Mouse (Mus musculus) heart, embryonic 14.5 days (tissue): ENCODE results near the gene Gm10272. TPM values are rescaled to one million over a fixed set of nuclear protein-coding genes. Genes with fewer than 3 reads are reported as not detected.
"Not testable (repeated sequence)": the region's sequence is repeated elsewhere in the genome, so short reads cannot be mapped to it uniquely, and the experiment has no call there.

Experiments used
- ATAC-seq: fragments of 200-750 bp; cut with Nextera tagmentation; 2 replicates; pipeline ENCODE4 v1.8.0; 2017; ENCODE audit warnings: low read depth, moderate TSS enrichment; ENCODE audit not compliant: insufficient number of reproducible peaks, insufficient read depth, low FRiP score
- H3K27ac ChIP-seq, 2 experiments: fragments of 200-500 bp in 1 of 2; fragments of 300-500 bp in 1 of 2; sonication (generic) in 1 of 2; replicated peaks in 1 of 2; 2 replicates each; pipeline ENCODE4 v1.5.1; 2012 to 2014; ENCODE audit warnings: low read depth in 2 of 2, low read length in 2 of 2, control low read depth in 1 of 2, mild to moderate bottlenecking in 1 of 2, mixed read lengths in 1 of 2; ENCODE audit not compliant: control insufficient read depth in 1 of 2, insufficient read depth in 1 of 2
- H3K27me3 ChIP-seq: fragments of 300-500 bp; sonication (generic); 2 replicates; pipeline ENCODE4 v1.6.1; 2014; ENCODE audit warnings: mild to moderate bottlenecking, low read length, control low read depth; ENCODE audit not compliant: control insufficient read depth, insufficient read depth
- H3K36me3 ChIP-seq: fragments of 300-500 bp; sonication (generic); 2 replicates; pipeline ENCODE4 v1.6.1; 2014; ENCODE audit warnings: mild to moderate bottlenecking, control low read depth, low read length, mixed read lengths; ENCODE audit not compliant: control insufficient read depth, insufficient read depth
- H3K4me1 ChIP-seq, 2 experiments: fragments of 200-500 bp in 1 of 2; fragments of 300-500 bp in 1 of 2; sonication (generic) in 1 of 2; 2 replicates each; pipeline ENCODE4 v1.6.1; 2012 to 2014; ENCODE audit warnings: low read length in 2 of 2, control low read depth in 1 of 2, mixed read lengths in 1 of 2; ENCODE audit not compliant: control insufficient read depth in 2 of 2, insufficient read depth in 2 of 2
- H3K4me2 ChIP-seq: fragments of 300-500 bp; sonication (generic); 2 replicates; pipeline ENCODE4 v1.6.1; 2014; ENCODE audit warnings: mild to moderate bottlenecking, low read length
- H3K4me3 ChIP-seq, 2 experiments: fragments of 200-500 bp in 1 of 2; fragments of 300-500 bp in 1 of 2; sonication (generic) in 1 of 2; 2 replicates each; pipeline ENCODE4 v1.5.1; 2012 to 2014; ENCODE audit warnings: low read length in 2 of 2, mild to moderate bottlenecking in 2 of 2, control low read depth in 1 of 2, low read depth in 1 of 2, moderate library complexity in 1 of 2; ENCODE audit not compliant: control insufficient read depth in 1 of 2, insufficient read depth in 1 of 2
- H3K9ac ChIP-seq: fragments of 300-500 bp; sonication (generic); 2 replicates; pipeline ENCODE4 v1.6.1; 2014; ENCODE audit warnings: mild to moderate bottlenecking, low read length
- H3K9me3 ChIP-seq: fragments of 300-500 bp; sonication (generic); 2 replicates; pipeline ENCODE4 v1.6.1; 2016; ENCODE audit warnings: low read length, control low read depth; ENCODE audit not compliant: control insufficient read depth
- WGBS: fragments of 180-500 bp; shearing (Covaris S2); extraction: QIAGEN DNeasy Blood & Tissue Kit; methylation state at CpG from one replicate; pipeline ENCODE4 v1.1.7; 2014; 5-methylcytosine and 5-hydroxymethylcytosine counted together
- polyA plus RNA-seq: library from polyadenylated mRNA; unstranded; fragments of >200 nt; fragmentation: Nextera tagmentation; extraction: Ambion mirVana; gene quantifications from 2 replicates; pipeline ENCODE4 v1.2.1, GENCODE M21; 2014

Gene Gm10272
- polyA plus RNA-seq, 1 experiment from 2014 or later, result not detected

DNA sequence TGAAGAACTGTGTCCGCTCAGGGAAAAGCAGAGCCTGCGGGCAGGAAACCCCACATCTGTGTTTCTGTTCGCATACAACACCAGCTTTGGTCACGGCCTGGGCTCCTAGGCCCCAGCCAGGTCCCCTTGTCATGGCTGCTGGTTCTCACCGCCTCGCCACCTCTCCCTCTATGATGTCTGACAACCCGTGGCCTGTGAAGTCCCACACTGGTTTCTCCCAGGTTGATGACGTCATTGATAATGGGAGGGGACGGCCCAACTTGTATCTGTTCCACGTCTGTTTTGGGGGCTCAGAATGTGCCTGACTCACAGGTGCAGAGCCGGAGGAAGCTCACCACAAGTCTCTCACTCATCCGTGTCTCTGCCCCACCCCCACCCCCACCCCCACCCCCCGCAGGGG lies 32.7 kb upstream of the Gm10272 start:
- WGBS, result 51% methylated on average over 13 of the region's 13 CpGs
- peaks cover 33% of the 10 kb centered on the region for H3K27me3 ChIP-seq

DNA sequence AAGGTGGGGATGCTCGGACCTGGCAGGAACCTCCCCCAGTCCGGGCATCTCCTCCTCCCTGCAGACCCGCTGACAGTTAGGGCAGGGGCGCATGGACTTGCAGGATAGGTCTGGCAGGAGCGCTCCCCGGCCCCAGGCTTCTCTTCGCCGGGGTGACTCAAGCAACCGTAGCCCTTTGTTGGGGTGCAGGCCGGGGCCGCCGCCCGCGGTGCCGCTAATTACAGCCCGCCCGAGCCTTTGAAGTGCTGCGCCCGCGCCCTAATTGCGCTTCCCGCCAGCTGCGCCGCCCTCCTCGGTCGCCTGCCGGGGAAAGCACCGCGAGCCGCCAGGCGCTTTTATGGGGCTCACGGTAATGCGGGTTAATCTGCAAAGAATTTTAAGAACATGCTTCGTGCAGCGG lies 28.9 kb upstream of the Gm10272 start:
- H3K36me3 ChIP-seq, result no peaks in the 10 kb centered on the region
- H3K27ac ChIP-seq, result no peak overlapping the region
- peaks cover 49% of the 10 kb centered on the region for H3K27me3 ChIP-seq
- peak overlapping the region; percentile 34; the same call in 1 of the 2 replicates for H3K9ac ChIP-seq
- peak overlapping the region; percentile 61 for H3K4me2 ChIP-seq
- no peak for ATAC-seq
- H3K4me3 ChIP-seq, result peak overlapping the region; percentile 24 to 28; a peak in 3 of 4 replicates
- WGBS, result under 1% methylated on average over 35 of the region's 35 CpGs
- H3K4me1 ChIP-seq, result peaks cover 0 to 5% of the 10 kb centered on the region in 2 experiments; a peak in 2 of 4 replicates
- H3K9me3 ChIP-seq, result no peaks in the 10 kb centered on the region

More for the DNA sequence above, 32.7 kb upstream of the Gm10272 start:
- H3K36me3 ChIP-seq, result no peaks in the 10 kb centered on the region
- no peaks in the 10 kb centered on the region for H3K9me3 ChIP-seq
- H3K4me1 ChIP-seq, result peaks cover 0 to 5% of the 10 kb centered on the region in 2 experiments; a peak in 2 of 4 replicates
- ATAC-seq, result no peak
- no peak overlapping the region for H3K9ac ChIP-seq
- H3K4me2 ChIP-seq, result no peak overlapping the region
- no peak overlapping the region for H3K27ac ChIP-seq
- H3K4me3 ChIP-seq, result no peak overlapping the region

DNA sequence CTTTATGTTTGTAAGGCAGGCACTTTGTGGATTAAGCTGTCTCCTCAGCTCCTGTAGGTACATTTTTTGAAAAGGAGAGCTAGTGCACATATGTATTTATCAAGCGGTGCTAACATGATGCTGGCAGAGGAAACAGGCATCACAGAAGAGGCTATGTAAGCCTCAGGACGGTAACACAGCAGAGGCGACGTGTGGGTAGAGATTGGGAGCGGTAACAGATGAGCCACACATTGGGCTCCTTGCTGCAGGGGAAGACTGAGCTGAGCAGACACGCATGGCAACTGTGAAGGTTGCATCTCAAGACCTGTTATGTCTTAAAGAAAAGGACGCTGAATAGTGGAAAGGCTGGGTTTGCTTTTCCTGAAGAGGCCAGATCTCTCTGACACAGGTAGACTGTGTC lies 23.4 kb upstream of the Gm10272 start:
- Histone ChIP-seq H3K4me1 (peaks cover 4 to 8% of the 10 kb centered on the region in 2 experiments; a peak in 2 of 4 replicates), H3K9ac (no peak overlapping the region), H3K4me3 (no peak overlapping the region), H3K27ac (no peak overlapping the region), H3K4me2 (no peak overlapping the region), H3K36me3 (no peaks in the 10 kb centered on the region), H3K27me3 (peaks cover 71% of the 10 kb centered on the region), H3K9me3 (no peaks in the 10 kb centered on the region)
- WGBS, result 57% methylated on average over 7 of the region's 7 CpGs
- no peak for ATAC-seq

DNA sequence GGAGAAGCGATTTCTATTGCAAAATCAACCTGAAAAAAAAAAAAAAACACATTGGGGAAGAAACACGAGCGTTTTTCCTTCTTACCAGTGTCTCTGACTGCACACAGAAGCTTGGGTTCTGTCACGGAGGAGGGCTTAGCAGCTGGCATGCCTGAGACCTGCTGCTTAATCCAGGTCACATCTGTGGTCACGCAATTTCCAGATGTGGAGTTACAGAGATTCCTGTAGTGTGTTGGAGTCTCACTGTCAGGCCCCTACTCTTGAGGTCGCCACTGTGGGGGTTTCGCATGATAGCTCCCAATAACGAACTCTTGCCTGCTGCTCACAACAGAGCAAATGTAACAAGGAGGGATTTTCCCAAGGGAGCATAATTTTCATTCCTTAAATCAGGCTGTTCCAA lies 22.2 kb upstream of the Gm10272 start:
- no peak overlapping the region for H3K27ac ChIP-seq
- no peak overlapping the region for H3K4me3 ChIP-seq
- no peak for ATAC-seq
- no peak overlapping the region for H3K4me2 ChIP-seq
- 35% methylated on average over 8 of the region's 8 CpGs for WGBS
- no peak overlapping the region for H3K9ac ChIP-seq
- no peaks in the 10 kb centered on the region for H3K9me3 ChIP-seq
- H3K4me1 ChIP-seq, result peaks cover 4 to 8% of the 10 kb centered on the region in 2 experiments; a peak in 2 of 4 replicates
- no peaks in the 10 kb centered on the region for H3K36me3 ChIP-seq
- H3K27me3 ChIP-seq, result peaks cover 72% of the 10 kb centered on the region

DNA sequence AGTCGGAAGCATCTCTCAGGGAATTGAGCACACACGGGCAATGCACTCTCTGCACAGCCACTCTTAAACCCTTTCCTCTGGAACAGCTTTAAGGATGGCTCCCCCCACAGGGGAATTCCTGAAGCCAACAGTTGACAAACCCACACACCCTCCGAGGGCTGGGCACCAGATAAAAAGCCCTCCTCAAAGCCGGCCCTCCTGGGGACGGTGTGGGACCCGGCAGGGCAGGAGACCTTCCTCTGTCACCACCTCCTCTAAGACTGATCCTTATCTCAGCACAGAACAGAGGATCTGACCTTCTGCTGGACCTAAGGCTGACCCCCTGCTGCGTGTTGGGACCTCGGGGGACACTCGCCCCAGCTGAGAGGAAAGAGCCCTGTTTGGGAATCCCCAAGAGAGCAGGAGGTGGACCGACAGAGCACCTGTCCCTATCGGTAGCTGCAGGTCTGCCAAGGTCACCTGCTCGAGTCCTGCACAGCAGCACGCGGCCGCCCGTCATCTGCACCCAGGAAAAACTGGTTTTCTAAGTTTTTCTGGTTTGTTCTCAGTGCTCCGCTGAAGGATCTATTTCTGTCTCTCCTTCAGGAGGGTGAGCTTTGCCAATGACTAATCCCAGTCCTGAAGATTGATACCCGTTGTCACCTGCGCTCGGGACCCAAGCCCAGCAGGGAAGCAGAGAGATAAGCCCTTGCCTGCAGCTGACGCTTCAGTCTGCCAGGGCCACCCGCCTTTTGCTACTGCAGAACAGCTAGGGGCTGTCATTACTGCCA lies 20.3 kb upstream of the Gm10272 start, which contains the start of gene Tspear:
Tspear (plus strand) TSS at position 675 of the 770 bp plus-strand sequence.
- H3K4me3 ChIP-seq, result no peak within 1 kb of the TSS
- H3K4me2 ChIP-seq, result peak within 1 kb of the TSS; percentile 36
- no peak for ATAC-seq
- H3K4me1 ChIP-seq, result peaks cover 4 to 8% of the 10 kb centered on the region in 2 experiments; a peak in 2 of 4 replicates
- no peak within 1 kb of the TSS for H3K27ac ChIP-seq
- WGBS, result 1% methylated on average over 22 of the region's 22 CpGs
- H3K9ac ChIP-seq, result no peak within 1 kb of the TSS
- H3K36me3 ChIP-seq, result no peaks in the 10 kb centered on the region
- H3K27me3 ChIP-seq, result peaks cover 69% of the 10 kb centered on the region
- H3K9me3 ChIP-seq, result no peaks in the 10 kb centered on the region

DNA sequence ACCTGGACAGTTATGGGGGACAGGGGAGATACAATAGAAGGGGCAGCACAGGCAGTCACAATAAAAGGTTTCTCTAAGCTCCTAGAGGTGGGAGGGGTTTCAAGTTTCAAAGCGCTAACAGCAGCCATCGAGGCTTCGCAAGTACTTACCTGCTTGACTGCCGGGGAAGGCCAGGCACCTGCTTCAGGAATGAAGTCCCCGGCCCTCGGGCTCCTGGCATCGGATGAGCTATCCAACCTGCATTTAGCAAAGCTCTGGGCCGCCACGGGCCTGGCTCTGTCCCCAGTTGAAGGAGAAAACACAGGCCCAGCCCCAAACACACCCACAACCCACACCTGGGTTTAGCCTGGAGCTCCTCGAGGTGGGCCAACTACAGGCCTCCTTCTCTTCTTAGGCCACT lies 19.4 kb upstream of the Gm10272 start:
- Histone ChIP-seq H3K4me1 (peaks cover 4 to 8% of the 10 kb centered on the region in 2 experiments; a peak in 2 of 4 replicates), H3K27ac (no peak overlapping the region), H3K4me2 (no peak overlapping the region), H3K36me3 (no peaks in the 10 kb centered on the region), H3K9ac (no peak overlapping the region), H3K9me3 (no peaks in the 10 kb centered on the region), H3K27me3 (peaks cover 68% of the 10 kb centered on the region), H3K4me3 (no peak overlapping the region)
- no peak for ATAC-seq
- WGBS, result 29% methylated on average over 10 of the region's 10 CpGs

DNA sequence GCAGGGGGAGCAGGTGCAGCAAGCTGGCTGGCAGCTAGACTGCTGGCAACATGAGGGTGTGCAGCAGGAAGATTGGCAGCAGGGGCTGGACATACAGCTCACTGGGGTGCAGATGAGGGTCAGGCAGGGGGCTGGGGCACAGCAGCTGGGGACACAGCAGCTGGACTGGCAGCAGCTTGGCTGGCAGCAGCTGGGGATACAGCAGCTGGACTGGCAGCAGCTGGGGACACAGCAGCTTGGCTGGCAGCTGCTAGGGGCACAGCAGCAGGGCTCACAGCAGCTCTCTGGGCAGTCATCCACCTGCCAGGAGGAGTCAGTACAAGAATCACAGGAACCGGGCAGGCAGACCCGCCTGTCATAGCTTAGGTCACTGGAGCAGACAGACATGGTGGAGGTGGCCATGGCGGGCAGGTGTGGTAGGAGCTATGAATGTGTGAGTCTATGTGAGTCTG lies 16.0 kb upstream of the Gm10272 start, which contains the start of gene Gm19402:
Gm19402 (minus strand) TSS at position 402 of the 452 bp plus-strand sequence.
- H3K27me3 ChIP-seq, result peaks cover 44% of the 10 kb centered on the region
- H3K9ac ChIP-seq, ATAC-seq, H3K4me1 ChIP-seq, H3K4me3 ChIP-seq, H3K27ac ChIP-seq, H3K4me2 ChIP-seq, H3K9me3 ChIP-seq, H3K36me3 ChIP-seq: not testable (repeated sequence)
- 73% methylated on average over 3 of the region's 3 CpGs for WGBS
